Mouse (Mus musculus) midbrain, embryonic 15.5 days (tissue): ENCODE results near the gene Spg11. TPM values are rescaled to one million over a fixed set of nuclear protein-coding genes. Genes with fewer than 3 reads are reported as not detected.
A peak's percentile ranks its signal among the peaks of the same experiment; 100 is the strongest.
"Not testable (repeated sequence)": the region's sequence is repeated elsewhere in the genome, so short reads cannot be mapped to it uniquely, and the experiment has no call there.

Experiments
- ATAC-seq: fragments of 200-750 bp; cut with Nextera tagmentation; replicated peaks from 2 replicates; pipeline ENCODE4 v1.8.0; 2017; ENCODE audit warnings: moderate TSS enrichment
- H3K27ac ChIP-seq: fragments of 300-500 bp; sonication (generic); 2 replicates; pipeline ENCODE4 v1.5.1; 2015; ENCODE audit warnings: mild to moderate bottlenecking, inconsistent platforms
- H3K27me3 ChIP-seq: fragments of 300-500 bp; sonication (generic); replicated peaks from 2 replicates; pipeline ENCODE4 v1.6.1; 2015; ENCODE audit warnings: inconsistent platforms
- H3K36me3 ChIP-seq: fragments of 300-500 bp; sonication (generic); replicated peaks from 2 replicates; pipeline ENCODE4 v1.6.1; 2015; ENCODE audit warnings: inconsistent platforms
- H3K4me1 ChIP-seq: fragments of 300-500 bp; sonication (generic); 2 replicates; pipeline ENCODE4 v1.6.1; 2015; ENCODE audit warnings: inconsistent platforms
- H3K4me2 ChIP-seq: fragments of 300-500 bp; sonication (generic); 2 replicates; pipeline ENCODE4 v1.6.1; 2015; ENCODE audit warnings: inconsistent platforms, mild to moderate bottlenecking, moderate library complexity
- H3K4me3 ChIP-seq: fragments of 300-500 bp; sonication (generic); 2 replicates; pipeline ENCODE4 v1.5.1; 2015; ENCODE audit warnings: mild to moderate bottlenecking, inconsistent platforms
- H3K9ac ChIP-seq: fragments of 300-500 bp; sonication (generic); 2 replicates; pipeline ENCODE4 v1.6.1; 2015; ENCODE audit warnings: mild to moderate bottlenecking, inconsistent platforms
- H3K9me3 ChIP-seq: fragments of 300-500 bp; sonication (generic); 2 replicates; pipeline ENCODE4 v1.6.1; 2016; ENCODE audit warnings: inconsistent platforms
- WGBS: fragments of 180-500 bp; shearing (Covaris S2); methylation state at CpG from one replicate; pipeline ENCODE4 v1.1.7; 2015; ENCODE audit warnings: mixed read lengths; 5-methylcytosine and 5-hydroxymethylcytosine counted together
- polyA plus RNA-seq: library from polyadenylated mRNA; unstranded; fragments of >200 nt; fragmentation: Nextera tagmentation; extraction: Ambion mirVana; gene quantifications from 2 replicates; pipeline ENCODE4 v1.2.1, GENCODE M21; 2015

Gene Spg11
- polyA plus RNA-seq, 1 experiment from 2014 or later, result 8.3 TPM

DNA sequence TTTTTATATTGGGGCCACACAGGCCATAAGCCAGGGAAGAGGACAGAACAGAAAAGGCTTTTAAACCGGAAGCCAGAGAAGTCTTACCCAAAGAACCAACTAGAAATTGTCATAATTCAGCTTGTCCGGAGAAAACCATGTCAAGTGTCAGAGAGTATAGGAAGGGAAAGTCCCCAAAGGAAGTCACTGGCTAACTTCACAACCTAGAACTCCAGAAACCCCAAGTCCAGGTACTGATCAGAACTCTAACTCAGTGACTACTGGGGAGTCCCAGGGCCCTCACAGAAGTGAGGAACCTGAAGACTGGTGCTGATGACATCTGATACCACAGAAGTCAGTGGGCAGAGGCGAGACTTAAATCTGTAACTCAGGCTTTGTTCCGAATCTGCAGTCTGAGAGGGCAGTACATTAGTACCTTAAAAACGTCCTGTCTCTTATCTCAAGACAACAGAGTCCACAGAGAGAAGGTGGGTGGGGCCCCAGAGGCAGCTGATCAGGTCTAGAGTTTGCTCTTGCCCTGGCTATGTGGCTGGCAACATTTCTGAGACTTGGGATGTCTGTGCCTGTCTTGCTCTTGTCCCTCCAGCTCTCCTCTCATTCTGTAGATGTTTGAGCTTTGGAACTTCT lies 19.8 kb upstream of the Spg11 start:
- no peaks in the 10 kb centered on the region for H3K9me3 ChIP-seq
- no peaks in the 10 kb centered on the region for H3K36me3 ChIP-seq
- H3K4me1 ChIP-seq, result no peaks in the 10 kb centered on the region
- H3K9ac ChIP-seq, result no peak overlapping the region
- no peaks in the 10 kb centered on the region for H3K27me3 ChIP-seq
- H3K4me3 ChIP-seq, result no peak overlapping the region
- no peak overlapping the region for H3K4me2 ChIP-seq
- ATAC-seq, result no peak
- WGBS, result 69% methylated on average over 5 of the region's 5 CpGs
- no peak overlapping the region for H3K27ac ChIP-seq

DNA sequence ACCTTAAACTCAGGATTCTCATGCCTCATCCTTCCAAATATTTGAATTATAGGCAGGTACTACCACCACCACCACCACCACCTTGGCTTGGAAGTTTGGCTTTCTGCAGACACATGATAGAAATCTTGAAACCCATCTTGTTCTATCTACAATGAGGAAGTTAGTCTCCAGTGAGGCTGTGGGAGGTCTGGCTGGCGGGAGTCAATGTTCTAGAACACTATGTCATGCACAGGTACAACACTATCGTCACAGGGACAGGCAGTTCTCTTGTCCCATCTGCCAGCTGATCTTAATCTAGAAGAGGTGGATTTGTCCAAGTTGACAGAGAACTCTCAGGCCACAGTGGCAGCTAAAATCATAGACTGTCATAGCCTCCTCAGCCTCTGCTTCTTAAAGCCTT lies 14.4 kb upstream of the Spg11 start:
- H3K9me3 ChIP-seq, result no peaks in the 10 kb centered on the region
- no peak overlapping the region for H3K4me3 ChIP-seq
- no peaks in the 10 kb centered on the region for H3K4me1 ChIP-seq
- 95% methylated on average over 2 of the region's 2 CpGs for WGBS
- H3K36me3 ChIP-seq, result no peaks in the 10 kb centered on the region
- H3K4me2 ChIP-seq, result no peak overlapping the region
- no peak overlapping the region for H3K9ac ChIP-seq
- no peak for ATAC-seq
- no peaks in the 10 kb centered on the region for H3K27me3 ChIP-seq
- no peak overlapping the region for H3K27ac ChIP-seq

DNA sequence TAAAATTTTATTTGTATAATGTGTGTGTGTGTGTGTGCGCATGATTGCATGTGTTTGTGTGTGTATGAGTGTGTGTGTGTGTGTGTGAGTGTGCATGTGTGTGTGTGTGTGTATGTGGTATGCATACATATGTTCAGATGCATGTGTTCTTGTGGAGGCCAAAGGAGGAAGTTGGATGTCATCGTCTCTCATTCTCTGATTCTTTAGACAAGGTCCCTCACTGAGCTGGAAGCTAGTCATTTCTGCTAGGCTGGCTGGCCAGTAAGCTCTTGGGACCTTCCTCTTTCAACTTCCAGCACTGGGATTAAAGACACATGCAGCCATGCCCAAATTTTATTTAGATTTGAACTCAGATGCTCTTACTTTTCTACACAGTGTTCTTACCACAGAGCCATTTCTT lies 13.9 kb upstream of the Spg11 start:
- H3K4me3 ChIP-seq, result no peak overlapping the region
- H3K4me2 ChIP-seq, result no peak overlapping the region
- ATAC-seq, result no peak
- H3K36me3 ChIP-seq, result no peaks in the 10 kb centered on the region
- WGBS, result 87% methylated on average over 2 of the region's 2 CpGs
- H3K9ac ChIP-seq, result no peak overlapping the region
- H3K4me1 ChIP-seq, result no peaks in the 10 kb centered on the region
- no peak overlapping the region for H3K27ac ChIP-seq
- H3K9me3 ChIP-seq, result no peaks in the 10 kb centered on the region
- no peaks in the 10 kb centered on the region for H3K27me3 ChIP-seq

DNA sequence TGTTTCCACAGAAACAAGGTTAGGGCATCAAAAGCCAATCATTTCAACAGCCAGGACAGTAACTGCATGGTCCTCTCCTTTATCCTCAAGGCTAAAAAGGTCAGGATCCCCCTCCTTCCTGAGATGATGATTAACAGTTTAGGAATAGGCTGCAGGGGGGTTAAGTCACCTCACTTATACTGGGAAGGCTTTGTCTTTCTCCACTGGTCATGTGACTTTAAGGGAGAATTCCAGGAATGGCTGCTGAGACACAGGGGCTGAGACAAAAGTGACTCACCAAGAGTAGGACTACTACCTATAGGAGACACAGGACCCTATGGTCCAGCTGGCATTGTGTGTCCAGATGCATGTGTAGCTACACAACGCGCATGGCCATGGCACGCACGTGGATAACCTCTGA lies 9.4 kb upstream of the Spg11 start:
- 93% methylated on average over 4 of the region's 4 CpGs for WGBS
- Histone ChIP-seq H3K4me2 (no peak overlapping the region), H3K4me1 (no peaks in the 10 kb centered on the region), H3K4me3 (no peak overlapping the region), H3K9ac (no peak overlapping the region), H3K27me3 (no peaks in the 10 kb centered on the region), H3K9me3 (no peaks in the 10 kb centered on the region), H3K36me3 (no peaks in the 10 kb centered on the region), H3K27ac (no peak overlapping the region)
- no peak for ATAC-seq

DNA sequence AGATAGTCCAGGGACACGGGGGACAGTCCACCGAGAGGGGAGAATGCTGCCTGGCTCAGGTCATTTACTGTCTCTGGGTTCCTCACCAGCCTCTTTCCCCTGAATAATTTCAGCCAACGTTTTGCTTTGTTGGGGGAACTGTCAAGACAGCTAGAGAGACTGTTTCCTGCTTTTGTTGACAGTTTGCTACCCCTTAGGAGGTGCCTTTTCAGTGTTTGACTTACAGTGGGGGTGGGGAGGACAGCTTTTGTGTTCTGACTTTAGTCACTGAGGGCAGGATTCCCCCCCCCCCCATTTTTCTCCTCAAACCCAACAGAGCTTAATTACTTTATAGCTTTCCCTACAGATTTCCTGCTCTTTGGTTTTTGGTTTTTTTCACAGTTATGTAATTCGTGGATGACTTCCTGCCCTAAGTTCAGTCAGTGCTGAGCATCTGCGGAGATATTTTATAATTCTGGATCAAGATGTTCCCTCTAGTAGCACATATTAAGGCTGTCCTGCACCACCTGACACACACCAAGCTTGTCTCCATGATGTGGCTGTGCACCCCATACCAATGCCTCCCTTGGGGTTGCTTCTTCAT lies 8.7 kb upstream of the Spg11 start:
- no peaks in the 10 kb centered on the region for H3K27me3 ChIP-seq
- H3K9ac ChIP-seq, result no peak overlapping the region
- H3K4me2 ChIP-seq, result no peak overlapping the region
- no peak for ATAC-seq
- no peak overlapping the region for H3K4me3 ChIP-seq
- WGBS, result 50% methylated on average over 5 of the region's 5 CpGs
- no peaks in the 10 kb centered on the region for H3K4me1 ChIP-seq
- H3K9me3 ChIP-seq, result no peaks in the 10 kb centered on the region
- no peak overlapping the region for H3K27ac ChIP-seq
- H3K36me3 ChIP-seq, result no peaks in the 10 kb centered on the region

DNA sequence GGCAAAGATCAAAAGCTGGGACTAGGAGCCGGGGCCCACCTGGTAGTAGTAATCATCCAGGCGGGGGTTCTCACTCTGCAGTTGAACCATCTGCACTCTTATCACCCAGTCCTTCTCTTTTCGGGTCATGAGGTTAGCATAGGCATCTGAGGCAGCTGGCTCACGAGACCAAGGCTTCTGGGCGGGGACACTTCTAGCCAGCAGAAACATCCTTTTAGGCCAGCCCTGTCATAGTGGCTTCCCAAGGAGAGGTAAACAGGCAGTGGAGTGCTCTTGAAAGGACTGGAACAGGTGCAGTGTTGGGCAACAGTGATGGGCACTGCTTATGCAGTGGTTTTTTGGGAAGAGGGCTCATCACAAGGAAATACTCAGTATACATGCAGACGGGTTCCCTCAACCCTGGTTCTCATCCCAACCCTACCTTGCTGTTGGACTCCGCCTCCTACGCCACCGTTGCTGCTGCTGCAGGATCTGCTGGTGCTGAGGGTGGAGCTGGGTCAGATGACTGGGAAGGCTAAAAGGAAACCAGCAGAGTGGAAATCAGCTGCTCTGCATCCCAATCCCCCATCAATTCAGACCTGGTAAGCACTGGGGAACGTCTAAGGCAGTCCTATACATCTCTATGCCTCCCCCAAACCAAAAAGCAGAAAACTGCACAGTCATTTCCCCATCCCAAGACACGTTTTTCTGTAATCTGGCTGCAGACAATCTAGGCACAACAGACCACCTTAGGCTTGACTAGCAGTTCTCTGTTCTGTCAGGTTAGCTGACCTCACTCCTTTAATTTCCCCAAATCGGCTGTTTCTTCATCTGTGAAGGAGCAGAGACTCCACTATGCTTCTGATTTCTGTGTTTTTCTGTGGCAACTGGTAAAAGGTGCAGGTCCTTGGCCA lies 7.7 kb upstream of the Spg11 start:
- no peaks in the 10 kb centered on the region for H3K27me3 ChIP-seq
- H3K9me3 ChIP-seq, result no peaks in the 10 kb centered on the region
- H3K27ac ChIP-seq, result no peak overlapping the region
- H3K36me3 ChIP-seq, result no peaks in the 10 kb centered on the region
- H3K9ac ChIP-seq, result no peak overlapping the region
- no peak overlapping the region for H3K4me2 ChIP-seq
- no peak for ATAC-seq
- H3K4me1 ChIP-seq, result no peaks in the 10 kb centered on the region
- no peak overlapping the region for H3K4me3 ChIP-seq
- WGBS, result 58% methylated on average over 12 of the region's 12 CpGs

DNA sequence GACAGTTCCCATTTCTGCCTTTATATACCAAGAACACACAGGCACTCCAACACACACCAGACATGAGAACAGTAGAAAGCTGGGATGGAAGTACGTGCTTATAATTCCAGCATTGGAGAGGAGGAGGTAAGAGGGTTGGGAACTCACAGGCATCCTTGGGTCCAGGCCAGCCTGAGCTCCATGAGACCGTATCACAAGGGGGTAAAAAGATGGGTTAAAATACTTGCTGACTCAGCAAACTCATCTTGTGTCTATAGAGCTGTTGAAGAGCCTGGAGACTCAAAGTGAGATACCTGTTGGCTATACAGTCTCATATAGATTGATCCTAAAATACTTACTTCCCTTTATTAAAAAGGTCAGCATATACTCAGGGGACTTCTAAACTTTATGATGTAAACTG lies 1.3 kb downstream of the Spg11 start:
- H3K27ac ChIP-seq, result no peak overlapping the region
- no peaks in the 10 kb centered on the region for H3K27me3 ChIP-seq
- no peaks in the 10 kb centered on the region for H3K9me3 ChIP-seq
- H3K4me3 ChIP-seq, result 0 out of 2 replicates have a peak overlapping the region, but pooled peaks have one; percentile 72
- WGBS, result 90% methylated on average over 2 of the region's 2 CpGs
- H3K36me3 ChIP-seq, result peaks cover 12% of the 10 kb centered on the region
- no peak overlapping the region for H3K9ac ChIP-seq
- ATAC-seq, result no peak
- peak overlapping the region; percentile 56 for H3K4me2 ChIP-seq
- peaks cover 17% of the 10 kb centered on the region for H3K4me1 ChIP-seq

DNA sequence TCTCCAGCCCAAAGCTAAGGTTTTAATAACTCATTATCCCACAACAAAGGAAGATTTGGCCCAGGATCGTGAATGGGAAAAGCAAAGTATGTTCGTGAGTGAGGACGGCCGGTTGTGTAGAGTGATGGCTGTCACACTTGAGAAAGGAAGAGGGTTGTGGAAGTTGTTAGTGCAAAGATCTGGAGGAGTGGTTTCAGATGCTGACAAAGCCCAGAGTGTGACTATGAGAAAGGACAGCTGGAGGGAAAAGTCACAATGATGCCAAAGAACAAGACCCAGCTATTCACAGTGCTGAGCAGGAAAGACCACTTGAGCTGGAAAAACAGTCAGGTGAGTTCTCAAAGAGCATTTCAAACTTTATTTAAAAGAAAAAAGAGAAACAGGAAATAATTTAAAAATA lies 8.5 kb downstream of the Spg11 start:
- Histone ChIP-seq H3K9ac (no peak overlapping the region), H3K27ac (no peak overlapping the region), H3K4me1 (no peaks in the 10 kb centered on the region), H3K4me2 (no peak overlapping the region), H3K36me3 (peaks cover 33% of the 10 kb centered on the region), H3K9me3 (no peaks in the 10 kb centered on the region), H3K4me3 (no peak overlapping the region), H3K27me3 (no peaks in the 10 kb centered on the region)
- 87% methylated on average over 4 of the region's 4 CpGs for WGBS
- no peak for ATAC-seq

DNA sequence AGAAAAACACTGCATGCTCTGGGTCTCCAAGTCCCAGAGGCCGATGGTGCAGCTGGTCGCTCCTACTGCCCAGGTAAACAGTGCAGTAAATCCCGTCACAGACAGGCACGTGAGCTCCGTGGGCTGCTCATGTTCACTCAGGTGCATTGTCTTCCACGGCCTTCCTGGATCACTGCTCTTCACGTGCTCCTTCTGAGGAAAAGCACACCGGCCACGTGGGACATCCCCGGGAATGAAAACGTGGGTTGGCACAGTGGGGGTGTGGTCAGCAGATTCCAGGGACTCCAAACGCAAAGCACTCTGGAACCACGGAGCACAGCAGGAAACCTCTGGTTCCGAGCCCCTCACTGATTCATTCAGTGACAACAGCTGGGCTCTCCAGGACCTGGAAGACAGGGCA lies 10.1 kb downstream of the Spg11 start:
- Histone ChIP-seq H3K36me3 (peaks cover 31% of the 10 kb centered on the region), H3K9ac (no peak overlapping the region), H3K27me3 (no peaks in the 10 kb centered on the region), H3K4me3 (no peak overlapping the region), H3K4me1 (no peaks in the 10 kb centered on the region), H3K9me3 (no peaks in the 10 kb centered on the region), H3K4me2 (no peak overlapping the region), H3K27ac (no peak overlapping the region)
- ATAC-seq, result no peak
- 88% methylated on average over 14 of the region's 14 CpGs for WGBS

DNA sequence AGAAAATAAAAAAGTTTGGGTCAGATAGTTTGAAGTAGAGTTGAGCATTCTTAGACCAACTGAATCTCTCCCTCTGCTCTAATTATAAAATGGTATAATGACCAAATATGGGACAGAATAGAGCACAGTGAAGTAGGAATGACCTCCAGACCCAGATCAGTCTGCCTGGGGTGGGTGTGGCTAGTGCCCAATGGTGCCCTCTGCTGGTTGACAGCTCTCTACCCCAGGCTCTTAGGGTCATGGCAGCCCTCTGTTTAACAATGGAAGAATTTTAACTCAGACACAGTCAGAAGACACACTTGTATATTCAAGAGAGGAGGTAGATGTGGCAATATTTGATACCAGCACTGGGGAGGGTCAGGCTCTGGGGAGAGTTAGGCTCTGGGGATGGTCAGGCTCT lies 16.1 kb downstream of the Spg11 start:
- Histone ChIP-seq H3K4me2 (no peak overlapping the region), H3K36me3 (peaks cover 16% of the 10 kb centered on the region; the same call in 1 of the 2 replicates)

DNA sequence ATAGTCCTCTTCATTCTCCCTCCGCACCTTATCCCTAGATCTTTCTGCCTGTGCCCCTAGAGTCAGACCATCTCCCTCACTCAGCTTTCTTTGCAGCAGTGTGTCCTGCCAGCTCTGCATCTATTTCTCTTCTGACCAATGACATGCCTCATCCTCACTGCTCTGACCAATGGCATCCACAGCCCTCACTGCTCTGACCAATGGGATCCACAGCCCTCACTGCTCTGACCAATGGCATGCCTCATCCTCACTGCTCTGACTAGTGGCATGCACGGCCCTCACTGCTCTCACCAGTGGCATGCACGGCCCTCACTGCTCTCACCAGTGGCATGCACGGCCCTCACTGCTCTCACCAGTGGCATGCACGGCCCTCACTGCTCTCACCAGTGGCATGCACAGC lies 20.5 kb downstream of the Spg11 start:
- not testable (repeated sequence) for H3K9ac ChIP-seq, H3K27me3 ChIP-seq, H3K27ac ChIP-seq, H3K4me1 ChIP-seq, H3K4me2 ChIP-seq, H3K9me3 ChIP-seq, H3K4me3 ChIP-seq, ATAC-seq
- 90% methylated on average over 5 of the region's 5 CpGs for WGBS
- peaks cover 25% of the 10 kb centered on the region for H3K36me3 ChIP-seq

More for the DNA sequence above, 16.1 kb downstream of the Spg11 start:
- ATAC-seq, result no peak
- Histone ChIP-seq H3K27me3 (no peaks in the 10 kb centered on the region), H3K9me3 (no peaks in the 10 kb centered on the region), H3K9ac (no peak overlapping the region), H3K4me1 (no peaks in the 10 kb centered on the region), H3K27ac (no peak overlapping the region), H3K4me3 (no peak overlapping the region)

DNA sequence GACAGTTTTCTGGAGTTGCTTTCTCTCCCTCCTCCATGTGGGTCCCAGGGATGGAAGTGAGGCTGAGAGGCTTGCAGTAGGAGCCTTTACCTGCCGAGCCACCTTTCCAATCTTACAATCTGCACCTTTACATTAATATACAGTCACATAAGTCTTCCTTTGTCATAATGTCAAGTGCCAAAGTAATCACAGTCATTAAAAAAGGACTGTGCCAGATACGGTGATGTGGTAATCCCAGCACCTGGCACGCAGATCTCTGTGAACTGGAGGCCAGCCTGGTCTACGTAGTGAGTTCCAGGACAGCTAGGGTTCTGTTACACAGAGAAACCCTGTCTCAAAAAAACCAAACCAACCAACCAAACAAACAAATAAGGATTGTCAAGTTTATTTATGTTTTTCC lies 24.3 kb downstream of the Spg11 start:
- H3K4me1 ChIP-seq, result no peaks in the 10 kb centered on the region
- peaks cover 43% of the 10 kb centered on the region for H3K36me3 ChIP-seq
- no peaks in the 10 kb centered on the region for H3K9me3 ChIP-seq
- H3K27ac ChIP-seq, result no peak overlapping the region
- H3K4me3 ChIP-seq, result no peak overlapping the region
- H3K27me3 ChIP-seq, result no peaks in the 10 kb centered on the region
- 90% methylated on average over 4 of the region's 4 CpGs for WGBS
- no peak overlapping the region for H3K4me2 ChIP-seq
- no peak overlapping the region for H3K9ac ChIP-seq
- no peak for ATAC-seq
